Mouse (Mus musculus): Measurements from ENCODE around the gene Kcne1.

- no peak for TF ChIP-seq POLR2A (IDR thresholded peaks at IDR 0.05; ENCODE audit: low read depth, low read length)
- TF ChIP-seq CTCF (conservative IDR thresholded peaks at IDR 0.05 in 1 of 2, IDR thresholded peaks at IDR 0.05 in 1 of 2; ENCODE audit: low read depth in 2 of 2, low read length in 2 of 2) = peak; percentile 85 to 95
- no peak for TF ChIP-seq CHD1 (IDR thresholded peaks at IDR 0.05; ENCODE audit: low read depth, low read length)
- TF ChIP-seq RAD21 (IDR thresholded peaks at IDR 0.05; ENCODE audit: low read depth, low read length) = peak; percentile 90
- no peak for TF ChIP-seq KAT2A (IDR thresholded peaks at IDR 0.05; ENCODE audit: insufficient replicate concordance, low read length)
- no peak for TF ChIP-seq MAFK (IDR thresholded peaks at IDR 0.05; ENCODE audit: insufficient replicate concordance, low read length)
- TF ChIP-seq JUND (conservative IDR thresholded peaks at IDR 0.05; ENCODE audit: low read depth, low read length) = peak; percentile 17; the same call in 1 of the 2 replicates
- no peak for TF ChIP-seq USF2 (conservative IDR thresholded peaks at IDR 0.05; ENCODE audit: low read depth, low read length)
- TF ChIP-seq NRF1 (IDR thresholded peaks at IDR 0.05; ENCODE audit: low read depth, low read length) = peak; percentile 76
- TF ChIP-seq UBTF (IDR thresholded peaks at IDR 0.05; ENCODE audit: low read depth, low read length) = no peak
- no peak for TF ChIP-seq GABPA (IDR thresholded peaks at IDR 0.05; ENCODE audit: insufficient replicate concordance, low read depth, low read length)
- TF ChIP-seq HCFC1 (IDR thresholded peaks at IDR 0.05; ENCODE audit: low read depth, low read length) = 0 out of 2 replicates have a peak, but pooled peaks have one; percentile 21
- no peak for TF ChIP-seq USF1 (IDR thresholded peaks at IDR 0.05; ENCODE audit: low read depth, low read length)
Measured at GRCm38 (mm10) chr16:92340612-92341511, 18.4 kb downstream of the Kcne1 start.
